Mouse (Mus musculus) stomach, postnatal 0 days (tissue): ENCODE measurements around the gene Cyp19a1. TPM values are rescaled to one million over a fixed set of nuclear protein-coding genes. Genes with fewer than 3 reads are reported as not detected.

Experiments
- ATAC-seq: fragments of 200-750 bp; cut with Nextera tagmentation; 2 replicates; pipeline ENCODE4 v1.8.0; 2017; ENCODE audit not compliant: low FRiP score, low TSS enrichment
- DNase-seq: peaks from one replicate; pipeline ENCODE4 v3.0.0-alpha.2; 2016; ENCODE audit warnings: low spot score
- H3K27ac ChIP-seq: fragments of 300-500 bp; sonication (generic); replicated peaks from 2 replicates; pipeline ENCODE4 v1.5.1; 2014; ENCODE audit warnings: mild to moderate bottlenecking, control low read depth
- H3K27me3 ChIP-seq: fragments of 300-500 bp; sonication (generic); 2 replicates; pipeline ENCODE4 v1.6.1; 2014; ENCODE audit warnings: low read length; ENCODE audit not compliant: control insufficient read depth, insufficient read depth
- H3K36me3 ChIP-seq: fragments of 300-500 bp; sonication (generic); 2 replicates; pipeline ENCODE4 v1.6.1; 2014; ENCODE audit warnings: low read length, mixed read lengths; ENCODE audit not compliant: control insufficient read depth, insufficient read depth
- H3K4me1 ChIP-seq: fragments of 300-500 bp; sonication (generic); replicated peaks from 2 replicates; pipeline ENCODE4 v1.6.1; 2014; ENCODE audit warnings: antibody characterized with exemption; ENCODE audit not compliant: control insufficient read depth, insufficient read depth
- H3K4me2 ChIP-seq: fragments of 300-500 bp; sonication (generic); replicated peaks from 2 replicates; pipeline ENCODE4 v1.6.1; 2014; ENCODE audit warnings: low read depth, mild to moderate bottlenecking, control low read depth, moderate library complexity
- H3K4me3 ChIP-seq: fragments of 300-500 bp; sonication (generic); 2 replicates; pipeline ENCODE4 v1.5.1; 2014; ENCODE audit warnings: low read depth, low read length, control low read depth
- H3K9ac ChIP-seq: fragments of 300-500 bp; sonication (generic); 2 replicates; pipeline ENCODE4 v1.6.1; 2014; ENCODE audit warnings: mild to moderate bottlenecking, low read length, control low read depth, mixed read lengths
- H3K9me3 ChIP-seq: fragments of 300-500 bp; sonication (generic); 2 replicates; pipeline ENCODE4 v1.6.1; 2016; ENCODE audit warnings: low read length; ENCODE audit not compliant: control insufficient read depth
- CTCF ChIP-seq: IDR thresholded peaks from 2 replicates; pipeline ENCODE4 v1.5.1; 2016; ENCODE audit warnings: antibody characterized with exemption, low read depth, mild to moderate bottlenecking, moderate library complexity
- EP300 ChIP-seq: optimal IDR thresholded peaks from 2 replicates; pipeline ENCODE3; 2016; ENCODE audit warnings: antibody characterized with exemption
- WGBS: fragments of 180-500 bp; shearing (Covaris S2); extraction: QIAGEN DNeasy Blood & Tissue Kit; methylation state at CpG from one replicate; pipeline ENCODE4 v1.1.7; 2014; 5-methylcytosine and 5-hydroxymethylcytosine counted together
- polyA plus RNA-seq: library from polyadenylated mRNA; unstranded; fragments of >200 nt; fragmentation: Nextera tagmentation; extraction: Ambion mirVana; gene quantifications from 2 replicates; pipeline ENCODE4 v1.2.1, GENCODE M21; 2015

The Cyp19a1 gene
- polyA plus RNA-seq, 1 experiment from 2014 or later: not detected

- no peak overlapping the region for H3K27ac ChIP-seq
- ATAC-seq: no peak
- WGBS: 58% methylated on average over 6 of the region's 6 CpGs
These were observed 2.1 kb upstream of the Cyp19a1 start for GRCm38 (mm10) chr9:54269987-54270386.

GRCm38 (mm10) chr9:54264754-54265153 is 3.2 kb downstream of the Cyp19a1 start:
- ATAC-seq: no peak

More at GRCm38 (mm10) chr9:54269987-54270386, 2.1 kb upstream of the Cyp19a1 start:
- Histone ChIP-seq H3K36me3 (no peaks in the 10 kb centered on the region), H3K27me3 (no peaks in the 10 kb centered on the region), H3K9me3 (no peaks in the 10 kb centered on the region), H3K4me3 (no peak overlapping the region), H3K4me2 (no peak overlapping the region), H3K4me1 (no peaks in the 10 kb centered on the region), H3K9ac (no peak overlapping the region)
- no peak for DNase-seq
- TF ChIP-seq EP300: no peak
- no peak for TF ChIP-seq CTCF

GRCm38 (mm10) chr9:54244869-54245665 is 22.8 kb downstream of the Cyp19a1 start:
- Histone ChIP-seq H3K36me3 (no peaks in the 10 kb centered on the region), H3K9me3 (no peaks in the 10 kb centered on the region), H3K9ac (no peak overlapping the region), H3K27me3 (no peaks in the 10 kb centered on the region), H3K4me2 (no peak overlapping the region), H3K4me3 (no peak overlapping the region), H3K27ac (no peak overlapping the region), H3K4me1 (no peaks in the 10 kb centered on the region)
- no peak for DNase-seq
- ATAC-seq: no peak
- no peak for TF ChIP-seq EP300
- TF ChIP-seq CTCF: no peak
- 59% methylated on average over 3 of the region's 3 CpGs for WGBS

More at GRCm38 (mm10) chr9:54264754-54265153, 3.2 kb downstream of the Cyp19a1 start:
- DNase-seq: no peak
- no peak overlapping the region for H3K4me3 ChIP-seq
- no peaks in the 10 kb centered on the region for H3K9me3 ChIP-seq
- H3K27ac ChIP-seq: no peak overlapping the region
- H3K36me3 ChIP-seq: no peaks in the 10 kb centered on the region
- no peaks in the 10 kb centered on the region for H3K4me1 ChIP-seq
- H3K9ac ChIP-seq: no peak overlapping the region
- H3K4me2 ChIP-seq: no peak overlapping the region
- no peaks in the 10 kb centered on the region for H3K27me3 ChIP-seq
- 39% methylated on average over 4 of the region's 4 CpGs for WGBS
- no peak for TF ChIP-seq EP300
- no peak for TF ChIP-seq CTCF

- TF ChIP-seq CTCF: no peak
- TF ChIP-seq EP300: no peak
- DNase-seq (no peak), ATAC-seq (no peak)
- Histone ChIP-seq H3K4me2 (no peak overlapping the region), H3K27ac (no peak overlapping the region), H3K27me3 (no peaks in the 10 kb centered on the region), H3K9me3 (no peaks in the 10 kb centered on the region), H3K9ac (no peak overlapping the region), H3K36me3 (no peaks in the 10 kb centered on the region), H3K4me3 (no peak overlapping the region), H3K4me1 (no peaks in the 10 kb centered on the region)
- 62% methylated on average over 6 of the region's 6 CpGs for WGBS
These were observed 40.3 kb downstream of the Cyp19a1 start for GRCm38 (mm10) chr9:54227580-54227979.

GRCm38 (mm10) chr9:54216511-54216910 is 51.4 kb downstream of the Cyp19a1 start:
- DNase-seq (no peak), ATAC-seq (no peak)
- WGBS: 78% methylated on average over 5 of the region's 5 CpGs
- TF ChIP-seq CTCF (no peak), EP300 (no peak)
- no peak overlapping the region for H3K9ac ChIP-seq
- no peaks in the 10 kb centered on the region for H3K9me3 ChIP-seq
- no peaks in the 10 kb centered on the region for H3K4me1 ChIP-seq
- no peak overlapping the region for H3K4me2 ChIP-seq
- no peaks in the 10 kb centered on the region for H3K27me3 ChIP-seq
- H3K4me3 ChIP-seq: no peak overlapping the region
- no peak overlapping the region for H3K27ac ChIP-seq
- H3K36me3 ChIP-seq: no peaks in the 10 kb centered on the region

- no peak overlapping the region for H3K4me3 ChIP-seq
- H3K36me3 ChIP-seq: no peaks in the 10 kb centered on the region
- TF ChIP-seq CTCF: no peak
- TF ChIP-seq EP300: no peak
- no peaks in the 10 kb centered on the region for H3K9me3 ChIP-seq
- no peaks in the 10 kb centered on the region for H3K27me3 ChIP-seq
- no peak for DNase-seq
- 85% methylated on average over 9 of the region's 9 CpGs for WGBS
- ATAC-seq: no peak
- no peak overlapping the region for H3K9ac ChIP-seq
- no peak overlapping the region for H3K27ac ChIP-seq
- H3K4me1 ChIP-seq: no peaks in the 10 kb centered on the region
- H3K4me2 ChIP-seq: no peak overlapping the region
These were observed 53.0 kb downstream of the Cyp19a1 start for GRCm38 (mm10) chr9:54214881-54215280.
